Mouse (Mus musculus): Measurements from ENCODE around the gene Dnali1.

DNA sequence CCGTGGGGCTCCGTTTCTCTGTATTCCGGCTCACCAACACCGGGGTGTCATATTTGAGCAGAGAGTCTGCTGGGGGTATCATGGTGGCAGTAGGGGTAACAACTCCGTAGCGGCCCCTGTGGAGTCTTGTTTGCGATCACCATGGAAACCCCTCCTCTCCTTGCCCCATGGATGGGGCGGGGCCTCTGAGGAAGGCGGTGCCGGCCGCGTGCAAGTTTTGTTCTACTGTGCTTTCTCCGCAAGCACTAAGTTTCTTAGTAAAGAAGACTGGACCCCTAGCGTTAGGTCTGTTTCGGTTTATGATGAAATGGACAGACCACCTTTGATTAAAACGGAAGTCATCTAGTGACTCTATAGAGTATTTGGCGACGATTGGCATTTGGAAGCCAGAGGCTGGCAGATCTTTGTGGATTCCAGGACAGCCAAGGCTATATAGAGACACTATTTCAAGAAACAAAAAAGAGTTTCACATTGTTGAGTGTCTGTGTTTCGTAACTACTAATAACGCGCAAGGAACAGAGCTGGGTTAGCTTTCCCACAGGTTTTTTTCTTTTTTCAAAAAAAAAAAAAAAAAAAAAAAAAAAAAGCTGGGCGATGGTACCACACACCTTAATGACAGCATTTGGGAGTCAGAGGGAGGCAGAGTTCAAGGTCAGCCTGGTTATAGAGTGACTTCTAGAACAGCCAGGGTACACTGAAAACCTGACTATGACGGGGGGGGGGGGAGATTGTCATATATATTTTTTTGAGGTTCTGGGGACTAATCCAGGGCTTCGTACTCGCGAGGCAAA lies at the start of gene Dnali1:
- no peak for TF ChIP-seq RAD21 (IDR thresholded peaks at IDR 0.05; ENCODE audit: low read depth, low read length)
- TF ChIP-seq E2F4 (IDR thresholded peaks at IDR 0.05; ENCODE audit: insufficient replicate concordance, low read depth, low read length): no peak
- TF ChIP-seq MAFK (IDR thresholded peaks at IDR 0.05; ENCODE audit: insufficient replicate concordance, low read length): no peak
- no peak for TF ChIP-seq CTCF (conservative IDR thresholded peaks at IDR 0.05 in 1 of 2, IDR thresholded peaks at IDR 0.05 in 1 of 2; ENCODE audit: low read depth in 2 of 2, low read length in 2 of 2)
- TF ChIP-seq POLR2A (IDR thresholded peaks at IDR 0.05; ENCODE audit: low read depth, low read length): no peak
- TF ChIP-seq SMC3 (IDR thresholded peaks at IDR 0.05; ENCODE audit: low read depth, low read length): no peak
- no peak for TF ChIP-seq SIN3A (IDR thresholded peaks at IDR 0.05; ENCODE audit: low read length)
- no peak for TF ChIP-seq MYC (IDR thresholded peaks at IDR 0.05; ENCODE audit: low read depth, low read length)
- no peak for TF ChIP-seq ETS1 (conservative IDR thresholded peaks at IDR 0.05; ENCODE audit: low read depth, low read length)
- TF ChIP-seq EP300 (IDR thresholded peaks at IDR 0.05; ENCODE audit: low read length): no peak

All from CH12.LX (cell line).